Mouse (Mus musculus): ENCODE data around the gene Tmem80.
A peak's percentile ranks its signal among the peaks of the same experiment; 100 is the strongest.

Gene Tmem80

DNA sequence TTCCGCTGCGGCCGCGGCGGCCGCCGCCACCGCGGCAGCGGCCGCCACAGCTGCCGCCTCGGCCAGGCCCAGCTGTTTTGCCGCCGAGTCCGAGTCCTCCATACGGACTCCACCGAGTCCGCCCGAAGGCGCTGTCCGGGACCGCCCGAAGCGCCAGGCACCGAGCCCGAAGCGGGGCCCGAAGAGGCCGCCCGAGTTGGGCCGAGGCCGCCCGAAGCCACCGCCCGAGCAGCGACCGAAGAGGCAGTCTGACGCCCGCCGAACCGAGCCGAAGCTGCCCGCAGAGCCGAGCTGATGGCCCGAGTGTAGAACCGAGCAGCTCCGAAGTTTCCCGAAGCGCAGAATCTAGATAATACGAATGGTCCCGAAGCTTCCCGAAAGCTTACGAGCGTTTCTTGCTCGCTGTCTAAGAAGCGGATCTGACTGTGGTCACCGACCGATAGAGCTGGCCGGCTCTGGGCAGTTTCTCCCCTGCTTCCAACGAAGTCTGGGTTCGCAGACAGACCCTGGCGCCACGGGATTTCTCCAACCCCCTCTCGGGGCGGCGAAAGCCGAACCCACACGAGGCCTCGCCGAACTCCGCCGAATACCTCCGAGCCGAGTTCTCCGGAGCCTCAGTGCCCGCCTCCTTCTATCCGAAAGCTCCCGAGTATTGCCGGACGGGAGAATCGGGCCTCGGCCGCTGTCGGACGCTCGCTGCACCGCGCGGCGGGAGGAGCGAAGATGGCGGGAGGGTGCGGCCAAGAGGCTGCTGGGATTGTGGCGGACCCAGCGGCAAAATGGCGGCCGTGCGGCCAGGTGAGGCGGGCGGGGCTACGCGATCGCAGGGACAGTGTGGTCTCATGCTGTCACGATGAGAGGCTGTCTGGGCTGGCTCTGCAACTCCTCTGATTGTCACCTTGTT, at the start of gene Tmem80, which contains the start of gene Deaf1:
TSS of gene Tmem80 (plus strand) at position 271 of the 904 bp plus-strand sequence.
TSS of gene Deaf1 (minus strand) at position 222 of the 904 bp plus-strand sequence.
- DNase-seq (ENCODE audit: low spot score in 2 of 2) = peak; percentile 98 to 99

DNA sequence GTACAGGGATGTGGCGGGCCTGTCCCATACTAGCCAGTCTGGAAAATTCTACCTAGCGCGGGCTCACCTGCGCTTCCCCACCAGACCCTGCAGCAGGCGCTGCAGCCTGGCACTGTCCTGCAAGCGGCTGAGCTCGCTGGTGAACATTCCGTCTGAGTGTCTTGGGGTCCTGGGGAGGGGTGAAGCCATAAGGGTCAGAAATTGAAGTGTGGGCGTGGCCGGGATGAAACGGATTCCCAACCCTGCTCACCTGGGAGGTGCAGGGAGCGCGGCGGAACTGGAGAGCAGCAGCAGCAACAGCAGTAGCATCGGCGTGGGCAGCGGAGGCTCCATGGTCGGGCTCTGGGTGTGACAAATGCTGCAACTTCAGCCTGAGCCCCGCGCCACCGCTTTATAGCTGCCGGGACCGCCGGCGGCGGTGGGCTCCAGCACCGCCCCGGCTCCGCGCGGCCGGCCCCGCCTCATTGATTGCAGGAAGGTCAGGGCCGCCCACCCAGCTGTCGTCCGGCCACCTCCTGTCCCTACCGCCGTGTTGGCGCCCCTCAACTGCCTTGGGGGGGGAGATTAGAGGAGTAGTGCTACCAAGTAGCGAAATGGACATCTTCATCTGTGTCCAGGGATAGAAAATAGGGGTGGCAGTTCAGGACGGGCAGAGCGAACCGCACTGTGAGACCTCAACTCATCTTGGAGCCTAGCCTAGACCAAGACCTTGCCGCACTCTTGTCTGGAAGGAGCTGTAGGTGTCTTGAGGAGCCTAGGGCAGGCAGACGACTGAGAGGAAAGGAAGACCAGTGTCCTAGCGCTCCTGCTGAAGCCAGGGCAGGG, 48.6 kb upstream of the Tmem80 start, which contains the start of gene Sct:
TSS of gene Sct (minus strand) at position 368 of the 825 bp plus-strand sequence.
- DNase-seq (ENCODE audit: low spot score in 2 of 2) = no peak

DNA sequence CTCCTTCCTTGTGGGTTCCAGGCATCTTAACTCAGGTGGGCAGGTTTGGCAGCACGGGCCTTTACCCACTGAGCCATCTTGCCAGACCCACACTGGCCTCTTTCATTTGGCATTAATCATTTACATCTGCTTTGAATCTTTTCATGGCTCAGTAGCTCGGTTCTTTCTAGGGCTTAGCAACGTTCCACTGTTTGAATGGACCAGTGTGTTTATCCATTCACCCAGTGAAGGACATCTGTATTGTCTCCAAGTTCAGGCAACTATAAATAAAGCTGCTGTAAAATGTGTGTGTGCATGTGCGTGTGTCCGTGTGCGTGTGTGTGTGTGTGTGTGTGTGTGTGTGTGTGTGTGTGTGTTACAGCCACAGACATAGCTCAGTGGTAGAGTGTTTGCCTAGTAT, 46.1 kb upstream of the Tmem80 start:
- no peak for DNase-seq (ENCODE audit: low spot score in 2 of 2)

DNA sequence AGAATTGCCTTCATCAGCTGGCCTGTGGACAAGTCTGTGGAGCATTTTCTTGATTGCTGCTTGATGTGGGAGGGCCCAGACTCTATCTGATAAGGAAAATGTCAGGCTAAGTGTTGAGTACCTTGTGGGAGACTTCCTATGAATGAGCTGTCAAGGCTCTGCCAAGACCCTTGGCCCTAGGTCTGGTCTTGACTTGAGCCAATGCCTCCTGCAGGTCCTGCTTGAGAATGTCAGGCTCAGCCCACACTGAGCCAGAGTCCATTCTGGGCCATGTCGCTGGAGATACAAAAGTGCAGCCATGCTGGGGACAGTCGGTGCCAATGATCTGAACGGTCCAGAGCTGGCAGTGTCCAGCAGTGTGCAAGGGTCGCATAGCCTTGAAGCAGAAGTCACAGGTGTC, 44.8 kb upstream of the Tmem80 start:
- DNase-seq (ENCODE audit: low spot score in 2 of 2) = no peak

DNA sequence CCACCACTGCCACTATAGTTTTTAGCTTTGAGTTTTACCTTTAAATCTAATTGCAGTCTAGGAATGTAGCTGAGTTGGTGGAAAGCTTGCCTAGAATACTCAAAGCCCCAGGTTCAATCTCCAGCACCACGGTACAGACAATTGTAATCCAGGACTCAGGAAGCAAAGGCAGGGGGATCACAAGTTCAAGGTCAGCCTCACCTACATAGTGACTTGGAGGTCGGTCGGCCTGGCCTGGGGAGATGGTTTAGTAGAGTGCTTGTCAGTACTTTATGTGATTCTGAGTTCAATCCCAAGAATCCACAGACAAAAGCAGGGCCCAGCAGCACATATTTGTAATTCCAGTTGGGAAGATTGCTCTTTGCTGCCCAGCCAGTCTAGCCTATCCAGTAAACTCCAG, 39.5 kb upstream of the Tmem80 start:
- DNase-seq (ENCODE audit: low spot score in 2 of 2) = no peak

DNA sequence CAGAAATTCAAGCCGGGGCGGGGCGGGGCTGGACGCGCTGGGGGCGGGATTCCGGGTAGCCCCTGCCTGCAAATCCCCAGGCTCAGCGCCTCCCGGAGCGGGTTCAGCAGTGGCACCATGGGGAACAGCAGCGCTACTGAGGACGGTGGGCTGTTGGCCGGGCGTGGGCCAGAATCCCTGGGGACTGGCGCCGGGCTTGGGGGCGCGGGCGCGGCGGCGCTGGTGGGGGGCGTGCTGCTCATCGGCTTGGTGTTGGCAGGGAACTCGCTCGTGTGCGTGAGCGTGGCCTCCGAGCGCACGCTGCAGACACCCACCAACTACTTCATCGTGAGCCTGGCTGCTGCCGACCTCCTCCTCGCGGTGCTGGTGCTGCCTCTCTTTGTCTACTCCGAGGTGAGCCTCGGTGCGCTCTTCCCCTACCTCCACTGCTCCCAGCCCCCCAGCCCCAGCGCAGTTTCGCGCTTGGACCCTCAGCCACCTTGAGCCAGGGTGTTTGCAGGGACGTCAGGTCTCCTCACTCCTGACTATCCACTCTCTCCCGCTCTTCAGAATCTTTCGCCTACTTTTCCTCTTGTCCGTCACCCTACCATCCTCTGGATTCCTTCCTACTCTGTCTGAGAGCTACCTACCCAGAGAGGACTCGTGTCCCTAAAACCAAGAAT, 35.5 kb upstream of the Tmem80 start, which contains the start of gene Drd4:
TSS of gene Drd4 (plus strand) at position 86 of the 662 bp plus-strand sequence.
- DNase-seq (ENCODE audit: low spot score in 2 of 2) = no peak

DNA sequence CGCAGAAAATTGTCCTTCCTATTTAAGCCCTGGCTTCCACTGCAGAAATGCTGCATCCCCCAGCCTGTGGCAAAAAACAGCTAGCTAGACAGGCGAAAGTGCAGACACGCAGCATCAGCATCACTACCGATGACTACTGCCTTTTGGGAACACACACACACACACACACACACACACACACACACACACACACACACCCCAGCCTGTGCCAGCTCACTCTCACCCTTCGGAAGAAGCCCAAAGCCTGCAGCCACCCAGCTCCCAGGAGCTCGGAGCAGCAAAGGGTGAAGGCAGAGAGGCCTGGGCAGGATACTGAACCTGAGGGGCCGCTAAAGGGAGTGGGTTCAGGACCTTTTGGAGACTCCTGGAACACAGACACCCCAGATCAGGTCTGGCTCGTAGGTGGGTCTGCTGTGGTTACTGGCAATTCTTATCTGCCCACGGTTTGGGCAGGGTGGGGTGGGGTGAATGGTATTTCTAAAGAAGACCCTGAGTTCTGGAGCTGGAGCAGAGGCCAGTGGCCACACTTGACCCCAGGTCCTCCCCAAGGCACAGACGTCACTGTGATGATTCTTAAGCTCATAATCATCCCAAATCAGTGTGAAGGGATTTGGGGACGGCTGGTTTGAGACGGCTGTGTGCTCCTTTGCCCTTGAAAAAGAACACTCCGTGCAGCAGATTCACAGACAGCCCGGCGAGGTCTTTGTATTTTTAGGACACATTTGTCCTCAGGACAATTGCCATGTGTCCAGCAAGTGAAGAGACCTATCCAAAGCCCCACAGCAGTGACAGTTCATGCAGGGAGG, 34.8 kb upstream of the Tmem80 start:
- no peak for DNase-seq (ENCODE audit: low spot score in 2 of 2)

DNA sequence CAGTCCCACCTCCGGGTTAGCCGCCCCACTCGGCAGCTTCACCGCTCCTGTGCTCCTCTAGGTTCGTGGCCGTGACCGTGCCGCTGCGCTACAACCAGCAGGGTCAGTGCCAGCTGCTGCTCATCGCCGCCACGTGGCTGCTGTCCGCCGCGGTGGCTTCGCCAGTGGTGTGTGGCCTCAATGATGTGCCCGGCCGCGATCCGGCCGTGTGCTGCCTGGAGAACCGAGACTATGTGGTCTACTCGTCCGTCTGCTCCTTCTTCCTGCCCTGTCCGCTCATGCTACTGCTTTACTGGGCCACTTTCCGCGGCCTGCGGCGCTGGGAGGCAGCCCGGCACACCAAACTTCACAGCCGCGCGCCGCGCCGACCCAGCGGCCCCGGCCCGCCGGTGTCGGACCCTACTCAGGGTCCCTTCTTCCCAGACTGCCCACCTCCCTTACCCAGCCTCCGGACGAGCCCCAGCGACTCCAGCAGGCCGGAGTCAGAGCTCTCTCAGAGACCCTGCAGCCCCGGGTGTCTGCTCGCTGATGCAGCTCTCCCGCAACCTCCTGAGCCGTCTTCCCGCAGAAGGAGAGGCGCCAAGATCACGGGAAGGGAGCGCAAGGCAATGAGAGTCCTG, 33.6 kb upstream of the Tmem80 start:
- DNase-seq (ENCODE audit: low spot score in 2 of 2) = peak in 1 of 2 experiments; percentile 34

DNA sequence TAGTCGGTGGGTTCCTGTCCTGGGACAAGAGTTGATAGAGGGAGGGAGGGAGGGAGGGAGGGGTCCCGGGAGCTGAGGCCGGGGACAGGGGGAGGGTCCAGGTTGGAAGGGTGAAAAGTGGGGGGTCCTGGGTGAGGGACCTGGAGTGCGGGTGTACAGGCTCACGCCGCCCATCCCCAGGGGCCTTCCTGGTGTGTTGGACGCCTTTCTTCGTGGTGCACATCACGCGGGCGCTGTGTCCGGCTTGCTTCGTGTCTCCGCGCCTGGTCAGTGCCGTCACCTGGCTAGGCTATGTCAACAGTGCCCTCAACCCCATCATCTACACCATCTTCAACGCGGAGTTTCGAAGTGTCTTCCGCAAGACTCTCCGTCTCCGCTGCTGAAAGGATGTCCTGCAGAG, 33.1 kb upstream of the Tmem80 start:
- DNase-seq (ENCODE audit: low spot score in 2 of 2) = no peak

DNA sequence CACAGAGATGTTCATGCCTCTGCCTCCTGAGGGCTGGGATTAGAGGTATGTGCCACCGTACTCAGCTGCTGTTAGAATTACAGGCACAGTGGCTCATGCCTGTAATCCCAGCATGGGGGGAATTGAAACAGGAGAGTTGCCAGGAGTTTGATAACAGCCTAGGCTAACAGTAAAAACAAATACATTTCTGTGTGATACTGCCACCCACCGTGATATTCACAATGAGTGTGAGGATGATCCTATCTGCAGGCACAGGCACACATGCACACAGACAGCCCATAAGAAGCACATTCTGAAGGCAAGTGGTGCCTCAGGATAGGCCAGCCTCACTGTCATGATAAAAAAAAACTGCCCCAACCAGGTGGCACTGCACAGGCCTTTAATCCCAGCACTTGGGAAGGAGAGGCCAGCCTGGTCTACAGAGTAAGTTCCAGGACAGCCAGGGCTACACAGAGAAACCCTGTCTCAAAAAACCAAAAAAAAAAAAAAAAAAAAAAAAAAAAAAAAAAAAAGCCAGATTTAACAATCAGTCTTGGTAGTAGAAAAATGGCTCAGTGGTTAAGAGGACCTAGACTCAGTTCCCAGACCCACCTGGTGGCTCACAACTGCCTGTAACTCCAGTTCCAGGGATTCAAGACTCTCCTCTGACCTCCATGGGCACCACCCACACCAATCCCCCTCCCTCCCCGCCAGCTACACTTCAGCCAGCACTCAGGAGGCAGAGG, 29.5 kb upstream of the Tmem80 start:
- no peak for DNase-seq (ENCODE audit: low spot score in 2 of 2)

DNA sequence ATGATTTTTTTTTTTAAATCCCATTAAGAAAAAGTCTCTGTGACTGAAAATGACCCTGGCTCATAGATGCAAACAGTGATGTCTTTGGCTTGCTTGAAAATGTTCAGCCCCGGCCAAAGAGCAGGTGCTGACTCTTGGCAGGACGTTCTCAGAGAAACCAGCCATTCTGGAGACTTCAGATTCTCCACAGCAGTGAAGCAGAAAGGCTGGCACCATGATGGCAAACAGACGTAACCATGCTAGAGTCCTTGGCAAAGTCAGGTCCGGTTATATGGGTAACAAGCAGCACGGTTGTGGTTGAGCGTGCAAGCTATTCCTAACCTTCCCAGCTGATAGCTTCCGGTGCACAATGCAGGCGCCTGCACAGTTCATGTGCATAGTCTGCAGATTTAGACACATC, 28.4 kb upstream of the Tmem80 start:
- DNase-seq (ENCODE audit: low spot score in 2 of 2) = no peak

DNA sequence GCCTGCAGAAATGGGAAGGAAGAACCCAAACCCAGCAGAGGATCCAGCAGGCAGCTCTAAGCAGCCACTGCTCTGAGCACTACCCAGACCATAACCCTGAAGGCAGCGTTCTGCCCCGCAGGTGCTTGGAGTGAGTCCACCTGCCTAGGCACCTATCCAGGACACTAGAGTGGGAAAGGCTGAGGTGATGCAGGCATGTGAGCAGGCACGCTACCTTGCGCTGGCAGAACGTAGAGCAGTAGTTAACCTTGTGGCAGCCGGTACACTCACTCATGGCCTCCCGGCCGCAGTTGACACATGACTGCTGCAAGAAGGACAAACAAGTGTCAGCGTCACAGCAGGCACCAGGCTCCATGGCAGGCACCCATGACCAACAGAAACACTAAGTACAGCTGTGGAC, 26.2 kb upstream of the Tmem80 start:
- no peak for DNase-seq (ENCODE audit: low spot score in 2 of 2)

DNA sequence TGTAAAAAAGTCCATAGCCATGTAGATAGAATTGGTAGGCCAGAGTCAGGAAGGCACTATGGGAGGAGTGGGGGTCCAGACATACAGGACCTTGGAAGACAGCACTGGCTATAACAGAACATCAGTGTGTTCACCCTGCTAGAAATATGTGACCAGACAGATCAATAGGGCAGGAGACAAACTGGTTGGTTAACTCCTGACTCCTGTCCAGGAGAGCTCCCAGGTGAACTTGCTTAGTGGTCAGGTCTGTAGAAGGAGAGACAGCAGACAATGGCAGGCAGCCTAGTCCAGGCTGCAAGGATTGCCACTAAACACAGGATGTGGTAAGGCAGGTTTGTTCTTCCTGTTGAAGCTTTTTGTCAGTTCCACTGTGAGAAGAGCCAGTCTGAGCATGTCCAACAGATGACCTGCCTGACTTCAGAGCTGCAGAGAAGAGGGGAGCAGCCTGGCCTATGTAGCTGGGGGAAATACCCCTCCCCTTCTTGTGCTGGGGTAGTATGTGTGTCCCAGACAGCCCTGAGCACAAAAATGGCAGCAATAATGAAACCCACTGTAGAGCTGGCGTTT, 24.8 kb upstream of the Tmem80 start:
- DNase-seq (ENCODE audit: low spot score in 2 of 2) = no peak

DNA sequence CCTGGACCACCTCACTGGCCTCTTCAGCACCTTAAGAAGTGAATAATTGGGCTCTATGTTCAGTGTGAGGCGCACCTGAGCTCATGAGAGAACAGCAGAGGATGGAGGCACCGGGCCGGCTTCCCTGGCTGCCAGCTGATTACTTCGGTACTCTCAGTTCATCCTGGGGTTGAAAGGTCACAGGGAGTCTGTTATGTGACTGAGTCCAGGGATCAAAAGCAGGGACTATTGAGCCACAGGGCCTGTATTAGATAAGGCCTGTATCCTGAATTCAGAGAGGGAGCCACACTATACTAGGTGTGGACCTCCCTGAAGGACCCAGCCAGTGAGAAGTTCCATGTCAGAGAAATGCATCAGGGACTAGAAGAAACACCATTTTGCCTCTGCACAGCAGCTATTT, 23.0 kb upstream of the Tmem80 start:
- DNase-seq (ENCODE audit: low spot score in 2 of 2) = no peak

DNA sequence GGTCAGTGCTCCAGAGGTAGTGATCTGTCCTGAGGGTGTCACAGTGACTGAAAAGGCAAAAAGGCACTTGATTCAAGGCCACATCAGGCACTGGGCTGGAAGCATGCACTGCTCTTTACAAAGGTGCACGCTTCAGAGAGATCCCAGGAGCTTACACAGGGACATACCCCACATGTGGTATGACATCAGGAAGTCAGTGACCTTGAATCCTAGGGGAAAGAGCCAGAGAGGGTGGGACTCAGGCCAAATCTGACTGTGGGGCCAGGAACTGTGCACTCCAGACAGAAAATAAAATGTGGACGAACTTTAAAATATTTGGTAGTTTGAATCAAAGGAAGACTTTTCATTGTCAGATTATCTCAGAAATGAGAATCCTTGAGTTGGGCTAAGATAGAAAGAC, 13.1 kb upstream of the Tmem80 start:
- no peak for DNase-seq (ENCODE audit: low spot score in 2 of 2)

DNA sequence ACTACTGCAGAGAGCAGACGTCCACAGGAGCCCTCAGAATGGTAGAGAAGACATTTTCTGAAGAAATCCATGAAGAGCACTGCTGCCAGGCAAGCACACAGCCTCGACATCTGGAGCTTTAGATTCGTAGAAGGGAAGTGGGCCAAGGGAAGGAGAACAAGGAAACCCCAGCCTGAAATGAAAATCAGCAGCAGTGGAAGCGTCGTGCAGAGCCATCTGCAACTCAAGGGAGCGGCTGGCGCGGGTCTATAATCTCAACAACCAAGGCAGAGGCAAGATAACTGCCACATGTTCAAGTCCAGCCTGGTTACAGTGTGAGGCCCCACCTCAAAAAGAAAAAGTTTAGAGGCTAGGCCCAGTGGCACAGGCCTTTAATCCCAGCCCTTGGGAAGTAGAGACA, 12.5 kb upstream of the Tmem80 start:
- DNase-seq (ENCODE audit: low spot score in 2 of 2) = no peak

DNA sequence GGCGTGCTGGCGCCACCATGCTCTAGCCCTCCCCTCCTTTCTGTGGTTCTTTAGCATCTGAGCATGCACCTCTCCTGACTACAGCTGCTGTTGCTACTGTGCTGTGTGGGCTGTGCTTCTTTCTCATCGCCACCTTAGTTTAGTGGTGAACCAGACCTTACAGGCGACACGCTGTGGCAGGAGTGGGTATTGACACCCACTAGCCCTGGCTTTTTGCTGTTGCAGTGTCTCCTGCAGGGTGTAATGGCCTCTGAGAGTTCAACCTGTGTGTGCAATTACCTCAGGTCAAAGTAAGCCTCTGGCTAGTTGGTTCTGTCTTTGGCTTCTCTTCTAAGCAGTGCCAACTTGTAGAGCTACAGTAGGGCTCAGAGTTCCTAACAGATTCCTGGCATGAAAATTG, 11.6 kb upstream of the Tmem80 start:
- DNase-seq (ENCODE audit: low spot score in 2 of 2) = peak in 1 of 2 experiments; percentile 22

DNA sequence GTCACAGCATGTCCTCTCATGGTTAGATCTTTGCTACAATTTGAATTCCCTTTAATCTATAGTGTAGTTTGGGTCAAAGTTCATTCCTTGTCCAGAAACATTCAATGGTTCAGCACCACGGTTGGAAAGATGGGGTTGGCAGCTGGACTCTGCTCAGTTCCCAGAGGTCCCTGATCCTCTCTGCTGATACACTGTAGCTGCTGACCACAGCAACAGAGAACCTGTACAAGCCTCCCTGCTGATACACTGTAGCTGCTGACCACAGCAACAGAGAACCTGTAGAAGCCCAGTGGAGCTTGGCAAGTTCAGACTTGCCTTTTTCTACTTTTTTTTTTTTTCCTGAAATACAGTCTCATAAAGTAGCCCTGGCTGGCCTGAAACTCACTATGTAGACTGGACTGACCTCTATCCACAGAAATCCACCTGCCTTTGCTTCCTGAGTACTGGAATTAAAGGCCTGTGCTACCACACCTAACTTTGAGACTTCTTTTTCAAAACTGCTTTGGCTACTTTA, 9.9 kb upstream of the Tmem80 start:
- DNase-seq (ENCODE audit: low spot score in 2 of 2) = no peak

DNA sequence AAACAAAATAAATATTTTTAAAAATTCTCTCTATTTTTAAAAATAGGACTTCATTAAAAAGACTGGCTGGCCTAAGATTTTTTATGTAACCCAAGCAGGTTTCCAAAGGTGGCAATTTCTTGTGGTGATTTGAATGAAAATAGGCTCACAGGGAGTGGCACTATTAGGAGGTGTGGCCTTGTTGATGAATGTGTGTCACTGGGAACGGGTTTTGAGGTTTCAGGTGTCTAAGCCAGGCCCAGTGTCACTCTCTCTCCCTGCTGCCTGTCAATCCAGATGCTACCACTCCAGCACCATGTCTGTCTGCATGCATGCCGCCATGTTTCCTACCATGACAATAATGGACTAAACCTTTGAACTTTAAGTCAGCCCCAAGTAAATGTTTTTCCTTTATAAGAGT, 8.1 kb upstream of the Tmem80 start:
- DNase-seq (ENCODE audit: low spot score in 2 of 2) = no peak

All from urinary bladder, postnatal 36 days (tissue).